Mouse (Mus musculus): ENCODE measurements around the gene Hist1h3a. TPM values are rescaled to one million over a fixed set of nuclear protein-coding genes. Genes with fewer than 3 reads are reported as not detected.
"Not testable (repeated sequence)": the region's sequence is repeated elsewhere in the genome, so short reads cannot be mapped to it uniquely, and the experiment has no call there.

Gene Hist1h3a
- 3.3 and 6.1 TPM in 2 replicates for polyA plus RNA-seq (2016; fragmentation: Nextera tagmentation; extraction: Ambion mirVana)

DNA sequence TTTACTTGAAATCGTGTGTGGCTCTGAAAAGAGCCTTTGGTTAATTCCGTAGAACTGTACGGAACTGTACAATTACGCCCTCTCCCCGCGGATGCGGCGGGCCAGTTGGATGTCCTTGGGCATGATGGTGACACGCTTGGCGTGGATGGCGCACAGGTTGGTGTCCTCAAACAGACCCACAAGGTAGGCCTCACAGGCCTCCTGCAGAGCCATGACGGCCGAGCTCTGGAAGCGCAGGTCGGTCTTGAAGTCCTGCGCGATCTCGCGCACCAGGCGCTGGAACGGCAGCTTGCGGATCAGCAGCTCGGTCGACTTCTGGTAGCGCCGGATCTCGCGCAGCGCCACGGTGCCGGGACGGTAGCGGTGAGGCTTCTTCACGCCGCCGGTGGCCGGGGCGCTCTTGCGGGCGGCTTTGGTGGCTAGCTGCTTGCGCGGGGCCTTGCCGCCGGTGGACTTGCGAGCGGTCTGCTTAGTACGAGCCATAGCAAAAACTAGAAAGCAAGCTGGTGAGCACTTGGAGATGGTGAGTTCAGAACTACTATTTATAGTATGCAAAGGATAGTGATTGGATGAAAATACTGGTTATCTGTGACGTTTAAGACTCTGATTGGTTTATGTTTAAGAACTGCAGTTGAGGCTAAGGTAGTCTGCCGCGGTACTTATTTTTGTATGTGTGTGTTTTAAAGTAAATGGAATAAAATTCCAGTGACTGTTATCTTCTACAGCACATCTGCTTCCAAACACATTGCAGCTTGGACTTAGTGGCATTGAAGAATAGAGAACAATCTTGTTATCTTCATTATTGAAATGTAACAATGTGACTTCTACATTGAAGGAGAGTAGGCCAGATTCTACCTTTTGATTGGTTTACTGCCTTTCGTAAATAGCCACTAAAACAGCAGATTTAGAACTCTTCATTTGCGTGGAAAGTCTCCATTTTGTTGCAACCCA is at the start of gene Hist1h3a:
Gene Hist1h3a, minus strand, starts transcription at position 516 of the 951 bp plus-strand sequence.
- Histone ChIP-seq H3K4me2 (replicated peaks) (peak within 1 kb of the TSS; percentile 88), H3K27ac (peak within 1 kb of the TSS; percentile 89), H3K9ac (peak within 1 kb of the TSS; percentile 67), H3K4me1 (peaks cover 26% of the 10 kb centered on the region), H3K4me3 (peak within 1 kb of the TSS; percentile 54)
- ATAC-seq (ENCODE audit: low FRiP score): peak; percentile 62
- not testable (repeated sequence) for H3K36me3 ChIP-seq; H3K27me3 ChIP-seq; H3K9me3 ChIP-seq (replicated peaks)
- under 1% methylated on average over 27 of the region's 52 CpGs for WGBS

DNA sequence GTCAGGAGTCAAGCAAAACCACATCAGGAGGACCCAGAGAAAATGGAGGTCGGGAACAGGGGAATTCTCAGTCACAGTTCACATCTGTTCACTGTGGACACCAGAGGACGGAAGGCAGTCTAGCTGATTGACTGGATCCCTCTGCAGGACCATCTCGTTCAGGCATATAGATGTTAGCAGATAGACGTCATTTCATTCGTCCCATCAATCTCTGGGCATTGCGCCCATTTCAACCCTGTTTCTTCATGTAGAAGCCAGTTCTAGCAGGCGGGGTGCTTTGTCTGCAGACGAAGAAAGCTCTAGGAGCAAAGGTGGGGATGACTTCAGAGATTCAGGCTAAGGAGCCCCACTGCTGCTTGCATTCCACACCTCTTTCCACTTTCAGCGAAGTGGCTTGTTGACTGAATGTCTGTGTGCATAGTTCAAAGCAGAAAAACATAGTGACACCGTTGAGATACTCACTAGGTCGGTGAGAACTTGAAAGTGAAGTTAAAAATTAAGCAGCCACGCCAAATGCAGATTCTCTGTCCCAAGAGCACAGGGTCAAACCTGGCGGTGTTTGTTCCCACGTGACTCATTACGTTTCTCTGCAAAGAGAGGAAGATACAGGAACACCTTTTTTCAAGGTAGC is 44.4 kb upstream of the Hist1h3a start, which contains the start of gene Slc17a2:
Gene Slc17a2, plus strand, starts transcription at position 572 of the 631 bp plus-strand sequence.
- no peak within 1 kb of the TSS for H3K27ac ChIP-seq
- WGBS: 91% methylated on average over 15 of the region's 15 CpGs

GRCm38 (mm10) chr13:23804532-23804931 is 42.3 kb upstream of the Hist1h3a start:
- WGBS: 88% methylated on average over 2 of the region's 2 CpGs
- no peak overlapping the region for H3K27ac ChIP-seq
- H3K36me3 ChIP-seq: no peaks in the 10 kb centered on the region
- no peaks in the 10 kb centered on the region for H3K9me3 ChIP-seq (replicated peaks)
- H3K27me3 ChIP-seq: no peaks in the 10 kb centered on the region
- H3K4me3 ChIP-seq: no peak overlapping the region
- H3K4me2 ChIP-seq (replicated peaks): no peak overlapping the region
- ATAC-seq (ENCODE audit: low FRiP score): no peak
- H3K4me1 ChIP-seq: no peaks in the 10 kb centered on the region
- no peak overlapping the region for H3K9ac ChIP-seq

More for the DNA sequence above, 44.4 kb upstream of the Hist1h3a start, which contains the start of gene Slc17a2:
- no peak for ATAC-seq (ENCODE audit: low FRiP score)
- Histone ChIP-seq H3K4me3 (no peak within 1 kb of the TSS), H3K4me2 (replicated peaks) (no peak within 1 kb of the TSS), H3K27me3 (no peaks in the 10 kb centered on the region), H3K9me3 (replicated peaks) (no peaks in the 10 kb centered on the region), H3K9ac (no peak within 1 kb of the TSS), H3K36me3 (no peaks in the 10 kb centered on the region), H3K4me1 (no peaks in the 10 kb centered on the region)

- H3K4me1 ChIP-seq: no peaks in the 10 kb centered on the region
- WGBS: 82% methylated on average over 5 of the region's 5 CpGs
- ATAC-seq (ENCODE audit: low FRiP score): no peak
- H3K27ac ChIP-seq: no peak overlapping the region
- H3K36me3 ChIP-seq: no peaks in the 10 kb centered on the region
- no peak overlapping the region for H3K9ac ChIP-seq
- no peaks in the 10 kb centered on the region for H3K9me3 ChIP-seq (replicated peaks)
- no peaks in the 10 kb centered on the region for H3K27me3 ChIP-seq
- no peak overlapping the region for H3K4me2 ChIP-seq (replicated peaks)
- no peak overlapping the region for H3K4me3 ChIP-seq
Measured at GRCm38 (mm10) chr13:23799405-23799804, 37.2 kb upstream of the Hist1h3a start.

GRCm38 (mm10) chr13:23792520-23792919 is 30.3 kb upstream of the Hist1h3a start:
- H3K4me3 ChIP-seq: no peak overlapping the region
- H3K36me3 ChIP-seq: no peaks in the 10 kb centered on the region
- H3K4me2 ChIP-seq (replicated peaks): no peak overlapping the region
- H3K27ac ChIP-seq: no peak overlapping the region
- H3K4me1 ChIP-seq: no peaks in the 10 kb centered on the region
- no peaks in the 10 kb centered on the region for H3K9me3 ChIP-seq (replicated peaks)
- H3K9ac ChIP-seq: no peak overlapping the region
- H3K27me3 ChIP-seq: no peaks in the 10 kb centered on the region
- ATAC-seq (ENCODE audit: low FRiP score): no peak
- 50% methylated on average over 2 of the region's 2 CpGs for WGBS

- Histone ChIP-seq H3K27ac (no peak overlapping the region), H3K4me3 (no peak overlapping the region), H3K36me3 (no peaks in the 10 kb centered on the region), H3K9me3 (replicated peaks) (no peaks in the 10 kb centered on the region), H3K4me2 (replicated peaks) (no peak overlapping the region), H3K27me3 (no peaks in the 10 kb centered on the region), H3K9ac (no peak overlapping the region), H3K4me1 (no peaks in the 10 kb centered on the region)
- 90% methylated on average over 4 of the region's 4 CpGs for WGBS
- no peak for ATAC-seq (ENCODE audit: low FRiP score)
Measured at GRCm38 (mm10) chr13:23779025-23779424, 16.8 kb upstream of the Hist1h3a start.

- Histone ChIP-seq H3K4me2 (replicated peaks) (no peak overlapping the region), H3K27ac (no peak overlapping the region), H3K4me1 (no peaks in the 10 kb centered on the region), H3K9me3 (replicated peaks) (no peaks in the 10 kb centered on the region), H3K36me3 (no peaks in the 10 kb centered on the region), H3K9ac (no peak overlapping the region), H3K4me3 (no peak overlapping the region), H3K27me3 (no peaks in the 10 kb centered on the region)
- no peak for ATAC-seq (ENCODE audit: low FRiP score)
- WGBS: 92% methylated on average over 7 of the region's 7 CpGs
Measured at GRCm38 (mm10) chr13:23778339-23778738, 16.2 kb upstream of the Hist1h3a start.

DNA sequence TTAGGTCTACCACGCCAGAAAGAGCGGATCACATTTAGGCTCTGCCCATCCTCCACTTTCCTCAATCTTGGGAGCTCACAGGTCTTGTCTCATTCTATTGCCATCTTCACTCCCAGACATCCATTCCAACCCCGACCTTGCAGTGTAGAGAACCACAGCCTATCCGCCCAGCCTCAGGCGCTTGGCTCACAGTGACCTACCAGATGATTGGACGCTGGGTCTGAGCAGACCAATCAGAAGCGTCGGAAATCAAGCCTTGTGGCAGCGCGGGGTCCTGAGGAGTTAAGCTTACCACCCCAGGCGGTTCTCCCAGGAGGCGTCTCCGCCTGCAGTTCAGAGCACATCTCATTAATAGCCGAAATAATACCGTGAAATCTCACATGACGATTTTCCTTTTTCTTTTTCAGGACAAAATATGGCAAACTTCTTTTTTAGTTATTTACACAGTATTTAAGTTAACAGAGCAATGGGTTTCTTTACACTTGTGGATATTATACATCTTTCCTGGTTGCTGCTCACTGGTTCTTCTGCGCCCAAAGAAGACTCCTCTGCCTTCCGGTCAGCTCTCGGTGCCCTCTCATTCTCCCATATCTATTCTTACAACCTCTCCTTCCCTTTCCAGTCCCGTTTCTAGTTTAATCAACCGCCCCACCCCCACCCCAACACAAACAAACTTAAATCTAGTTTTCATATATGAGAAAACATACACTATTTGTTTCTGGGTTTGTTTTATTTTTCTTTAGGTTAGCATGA is 10.6 kb upstream of the Hist1h3a start:
- Histone ChIP-seq H3K4me3 (no peak overlapping the region), H3K9ac (no peak overlapping the region), H3K27me3 (no peaks in the 10 kb centered on the region), H3K4me1 (peaks cover 4% of the 10 kb centered on the region; the same call in 1 of the 2 replicates), H3K9me3 (replicated peaks) (no peaks in the 10 kb centered on the region), H3K27ac (no peak overlapping the region), H3K4me2 (replicated peaks) (peak overlapping the region; percentile 38), H3K36me3 (no peaks in the 10 kb centered on the region)
- peak; percentile 85 for ATAC-seq (ENCODE audit: low FRiP score)
- WGBS: 23% methylated on average over 21 of the region's 21 CpGs

DNA sequence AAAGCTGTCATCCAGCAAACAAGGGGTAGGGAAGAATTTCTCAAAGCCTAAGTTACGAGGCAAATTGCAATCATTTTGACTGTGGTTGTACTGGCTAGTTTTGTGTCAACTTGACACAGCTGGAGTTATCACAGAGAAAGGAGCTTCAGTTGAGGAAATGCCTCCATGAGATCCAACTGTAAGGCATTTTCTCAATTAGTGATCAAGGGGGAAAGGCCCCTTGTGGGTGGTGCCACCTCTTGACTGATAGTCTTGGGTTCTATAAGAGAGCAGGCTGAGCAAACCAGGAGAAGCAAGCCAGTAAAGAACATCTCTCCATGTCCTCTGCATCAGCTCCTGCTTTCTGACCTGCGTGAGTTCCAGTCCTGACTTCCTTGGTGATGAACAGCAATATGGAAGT is 7.4 kb upstream of the Hist1h3a start, which contains the start of gene Trim38:
Gene Trim38, plus strand, starts transcription at position 301 of the 400 bp plus-strand sequence.
- H3K27ac ChIP-seq; H3K4me3 ChIP-seq; H3K9me3 ChIP-seq (replicated peaks); H3K4me2 ChIP-seq (replicated peaks); H3K9ac ChIP-seq; H3K27me3 ChIP-seq; H3K36me3 ChIP-seq; ATAC-seq (ENCODE audit: low FRiP score); H3K4me1 ChIP-seq: not testable (repeated sequence)
- WGBS: 84% methylated on average over 2 of the region's 2 CpGs

GRCm38 (mm10) chr13:23768834-23769397 is 6.7 kb upstream of the Hist1h3a start:
- Histone ChIP-seq H3K36me3 (no peaks in the 10 kb centered on the region), H3K9ac (no peak overlapping the region), H3K4me1 (peaks cover 10% of the 10 kb centered on the region), H3K9me3 (replicated peaks) (no peaks in the 10 kb centered on the region), H3K27me3 (no peaks in the 10 kb centered on the region), H3K27ac (no peak overlapping the region), H3K4me3 (no peak overlapping the region), H3K4me2 (replicated peaks) (no peak overlapping the region)
- WGBS: 59% methylated on average over 5 of the region's 5 CpGs
- no peak for ATAC-seq (ENCODE audit: low FRiP score)

DNA sequence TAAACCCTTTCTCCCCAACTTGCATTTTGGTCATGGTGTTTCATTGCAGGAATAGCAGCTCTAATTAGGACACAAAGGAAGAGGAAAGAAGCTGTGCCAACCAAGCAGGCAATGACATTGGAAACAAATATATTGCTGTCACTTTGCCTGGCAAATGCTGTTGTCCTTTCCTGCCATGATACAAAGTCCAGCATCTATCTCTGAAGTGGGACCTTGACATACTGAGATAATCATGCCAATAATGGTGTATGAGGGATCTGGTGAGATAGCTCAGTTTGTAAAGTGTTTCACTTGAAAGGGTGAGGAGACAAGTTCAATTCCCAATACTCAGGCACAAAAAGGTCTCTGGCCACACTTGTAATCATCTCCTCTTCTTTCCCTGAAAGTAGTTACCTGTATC is 4.6 kb upstream of the Hist1h3a start:
- Histone ChIP-seq H3K4me2 (replicated peaks) (no peak overlapping the region), H3K36me3 (no peaks in the 10 kb centered on the region), H3K4me1 (peaks cover 12% of the 10 kb centered on the region), H3K9ac (no peak overlapping the region), H3K9me3 (replicated peaks) (no peaks in the 10 kb centered on the region), H3K27ac (no peak overlapping the region), H3K4me3 (no peak overlapping the region), H3K27me3 (no peaks in the 10 kb centered on the region)
- ATAC-seq (ENCODE audit: low FRiP score): no peak

GRCm38 (mm10) chr13:23765172-23765513 is 3.0 kb upstream of the Hist1h3a start:
- H3K4me3 ChIP-seq: no peak overlapping the region

More at GRCm38 (mm10) chr13:23765172-23765513, 3.0 kb upstream of the Hist1h3a start:
- Histone ChIP-seq H3K9me3 (replicated peaks) (no peaks in the 10 kb centered on the region), H3K36me3 (no peaks in the 10 kb centered on the region), H3K4me1 (peaks cover 20% of the 10 kb centered on the region), H3K27ac (no peak overlapping the region), H3K27me3 (no peaks in the 10 kb centered on the region), H3K4me2 (replicated peaks) (no peak overlapping the region; the same call in 1 of the 2 replicates), H3K9ac (no peak overlapping the region)
- no peak for ATAC-seq (ENCODE audit: low FRiP score)
- 74% methylated on average over 1 of the region's 1 CpGs for WGBS
